Mouse (Mus musculus) right cerebral cortex, postnatal 14 days (tissue): ENCODE data around the gene Spata20.

Experiments
- DNase-seq: peaks from one replicate; pipeline ENCODE4 v3.0.0; 2022

Spata20 gene

GRCm38 (mm10) chr11:94449239-94449638, 36.7 kb downstream of the Spata20 start:
- no peak for DNase-seq

- DNase-seq = no peak
These were observed 39.0 kb downstream of the Spata20 start for GRCm38 (mm10) chr11:94447017-94447416.

GRCm38 (mm10) chr11:94445300-94445699, 40.7 kb downstream of the Spata20 start:
- no peak for DNase-seq

- no peak for DNase-seq
These were observed 41.1 kb downstream of the Spata20 start for GRCm38 (mm10) chr11:94444829-94445228.

- no peak for DNase-seq
These were observed 44.2 kb downstream of the Spata20 start for GRCm38 (mm10) chr11:94441752-94442151.

- no peak for DNase-seq
These were observed 44.9 kb downstream of the Spata20 start for GRCm38 (mm10) chr11:94441122-94441521.

- DNase-seq = no peak
These were observed 45.6 kb downstream of the Spata20 start for GRCm38 (mm10) chr11:94440421-94440820.

GRCm38 (mm10) chr11:94429011-94429651, 56.8 kb downstream of the Spata20 start:
- no peak for DNase-seq
